Mouse (Mus musculus): ENCODE data around the gene Casr. TPM values are rescaled to one million over a fixed set of nuclear protein-coding genes. Genes with fewer than 3 reads are reported as not detected.

Gene Casr
- total RNA-seq, 2 experiments from 2014 or later, result 0.14 to 0.16 TPM

Other genes with a start within 250 kb of the Casr start
- gene BC117090, start 227.8 kb downstream of the Casr start, total RNA-seq (2021), result not detected
- 10 to 100 TPM in 1 of 2 experiments, not detected in 1; 15.7 TPM for gene BC100530, start 194.4 kb downstream of the Casr start, total RNA-seq (2021)
- gene Stfa2, start 153.7 kb downstream of the Casr start, total RNA-seq (2021), result 1 to 10 TPM in 1 of 2 experiments, not detected in 1; 6.0 TPM
- 1 to 10 TPM in 1 of 2 experiments, not detected in 1; 5.9 TPM for gene Stfa3, start 106.7 kb downstream of the Casr start, total RNA-seq (2021)
- 1 to 10 TPM; 1.2 to 1.3 TPM for gene Cd86, start 103.9 kb upstream of the Casr start, total RNA-seq (2021)
- under 1 TPM in 1 of 2 experiments, not detected in 1; 0.07 TPM for gene Ildr1, start 131.8 kb upstream of the Casr start, total RNA-seq (2021)
- gene Slc15a2, start 222.8 kb upstream of the Casr start, total RNA-seq (2021), result 1 to 10 TPM in 1 of 2 experiments, under 1 TPM in 1; 0.97 to 4.3 TPM